Mouse (Mus musculus) cerebellum, adult 2 months (tissue): ENCODE measurements around the gene Hist1h1e. TPM values are rescaled to one million over a fixed set of nuclear protein-coding genes. Genes with fewer than 3 reads are reported as not detected.
"Not testable (repeated sequence)": the region's sequence is repeated elsewhere in the genome, so short reads cannot be mapped to it uniquely, and the experiment has no call there.

Experiments
- DNase-seq, 2 experiments: peaks; one replicate each; pipeline ENCODE4 v3.0.0; 2021
- H3K27ac ChIP-seq: fragments of 200-500 bp; 2 replicates; pipeline ENCODE4 v1.5.1; 2012; ENCODE audit warnings: low read length, control low read depth, inconsistent platforms; ENCODE audit not compliant: insufficient read depth
- H3K27me3 ChIP-seq: fragments of 200-500 bp; 2 replicates; pipeline ENCODE4 v1.6.1; 2012; ENCODE audit warnings: inconsistent platforms, mild to moderate bottlenecking, low read length, moderate library complexity; ENCODE audit not compliant: control insufficient read depth, insufficient read depth
- H3K4me1 ChIP-seq: fragments of 200-500 bp; 2 replicates; pipeline ENCODE4 v1.6.1; 2011; ENCODE audit warnings: low read length; ENCODE audit not compliant: control insufficient read depth, insufficient read depth
- H3K4me3 ChIP-seq: fragments of 200-500 bp; replicated peaks from 2 replicates; pipeline ENCODE3; 2011; ENCODE audit warnings: mild to moderate bottlenecking, low read depth, low read length, control low read depth; ENCODE audit not compliant: insufficient read depth
- CTCF ChIP-seq: fragments of 200-500 bp; IDR thresholded peaks from 2 replicates; pipeline ENCODE4 v1.5.1; 2011; ENCODE audit warnings: low read depth, mild to moderate bottlenecking, control low read depth, low read length, moderate library complexity, borderline replicate concordance; ENCODE audit not compliant: insufficient read depth
- POLR2A ChIP-seq: fragments of 200-500 bp; IDR thresholded peaks from 2 replicates; pipeline ENCODE4 v1.6.1; 2011; ENCODE audit warnings: low read length, control low read depth, borderline replicate concordance; ENCODE audit not compliant: insufficient read depth
- WGBS: fragments of 180-500 bp; shearing (Covaris S2); methylation state at CpG from one replicate; pipeline ENCODE4 v1.1.7; 2018; 5-methylcytosine and 5-hydroxymethylcytosine counted together
- polyA plus RNA-seq: library from polyadenylated mRNA; depleted of rRNA; stranded (reverse); fragments of >200 nt; gene quantifications from 2 replicates; pipeline ENCODE4 v1.2.3, GENCODE M21; 2012

Gene Hist1h1e
- polyA plus RNA-seq, 1 experiment, result 4.1 TPM

GRCm38 (mm10) chr13:23597957-23598356 is 24.4 kb downstream of the Hist1h1e start:
- WGBS, result 9% methylated on average over 9 of the region's 9 CpGs
- Histone ChIP-seq H3K27ac (no peak overlapping the region), H3K27me3 (no peaks in the 10 kb centered on the region), H3K4me3 (no peak overlapping the region), H3K4me1 (peaks cover 1% of the 10 kb centered on the region; the same call in 1 of the 2 replicates)
- DNase-seq, result peak; percentile 69 to 77
- TF ChIP-seq POLR2A, result no peak
- peak; percentile 69 for TF ChIP-seq CTCF

DNA sequence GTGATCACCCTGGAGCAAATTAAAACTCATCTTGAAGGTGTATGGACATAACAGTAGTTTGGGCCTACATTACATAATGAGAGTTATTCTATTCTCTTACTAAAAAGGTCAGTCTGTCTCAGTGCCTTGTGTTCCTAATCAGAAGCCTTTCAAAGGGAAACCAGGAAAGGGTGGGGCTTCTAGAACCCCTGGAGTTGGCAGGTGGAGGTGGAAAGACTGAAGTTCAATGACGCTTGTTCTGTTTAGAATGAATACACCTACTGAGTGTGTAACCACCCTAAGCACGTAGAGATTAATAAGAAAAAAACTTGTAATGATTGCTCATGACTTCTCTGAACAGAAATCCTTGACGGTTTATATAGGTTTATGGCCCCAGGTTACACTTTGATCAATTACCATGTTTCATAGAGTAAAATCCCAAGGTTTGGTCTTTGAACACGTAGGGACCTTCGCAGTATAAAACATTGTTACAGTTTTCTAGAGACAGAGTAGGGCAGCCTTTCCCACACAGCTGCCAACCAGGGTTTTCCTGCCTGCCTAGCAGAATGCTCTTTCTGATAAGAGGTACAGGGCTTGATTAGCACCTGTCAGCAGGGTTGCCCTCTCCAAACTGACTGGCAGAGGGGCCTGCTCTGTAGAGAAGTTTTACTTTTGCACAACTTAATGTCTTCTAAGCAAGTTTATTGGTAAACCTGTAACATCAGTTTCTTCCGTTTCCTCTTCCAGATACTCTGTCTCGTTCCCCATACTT is 26.6 kb downstream of the Hist1h1e start:
- 94% methylated on average over 7 of the region's 7 CpGs for WGBS
- no peaks in the 10 kb centered on the region for H3K27me3 ChIP-seq
- H3K4me1 ChIP-seq, result peaks cover 2% of the 10 kb centered on the region; the same call in 1 of the 2 replicates
- no peak for DNase-seq
- no peak overlapping the region for H3K27ac ChIP-seq
- no peak overlapping the region for H3K4me3 ChIP-seq
- TF ChIP-seq CTCF (no peak), POLR2A (no peak)

GRCm38 (mm10) chr13:23595185-23595584 is 27.2 kb downstream of the Hist1h1e start:
- Histone ChIP-seq H3K4me3 (no peak overlapping the region), H3K27ac (no peak overlapping the region), H3K4me1 (peaks cover 2% of the 10 kb centered on the region; the same call in 1 of the 2 replicates), H3K27me3 (no peaks in the 10 kb centered on the region)
- no peak for DNase-seq
- TF ChIP-seq POLR2A, result no peak
- TF ChIP-seq CTCF, result no peak
- WGBS, result 86% methylated on average over 2 of the region's 2 CpGs

- no peaks in the 10 kb centered on the region for H3K27me3 ChIP-seq
- no peak overlapping the region for H3K27ac ChIP-seq
- no peak for DNase-seq
- H3K4me1 ChIP-seq, result peaks cover 2% of the 10 kb centered on the region; the same call in 1 of the 2 replicates
- H3K4me3 ChIP-seq, result no peak overlapping the region
- no peak for TF ChIP-seq CTCF
- no peak for TF ChIP-seq POLR2A
- 65% methylated on average over 5 of the region's 5 CpGs for WGBS
Observed at GRCm38 (mm10) chr13:23593051-23593770, 29.1 kb downstream of the Hist1h1e start.

DNA sequence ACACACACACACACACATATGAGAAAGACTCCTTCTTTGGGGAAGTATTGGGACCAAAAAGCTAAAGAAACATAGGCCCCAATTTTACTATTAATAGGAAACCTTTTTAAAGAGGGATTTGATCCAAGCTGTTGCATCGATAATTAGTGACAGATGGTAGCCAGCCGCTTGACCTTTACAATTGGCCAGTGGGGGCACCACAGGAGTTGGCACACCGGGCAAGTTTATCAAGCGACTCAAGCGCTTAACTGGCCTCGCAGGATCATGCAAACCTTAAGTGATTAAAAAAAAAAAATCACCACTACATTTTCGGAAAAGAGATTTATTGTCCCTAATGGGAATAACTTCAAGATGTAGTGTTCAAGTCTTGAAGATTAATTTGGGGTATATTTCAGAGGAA is 29.7 kb downstream of the Hist1h1e start:
- Histone ChIP-seq H3K27ac (no peak overlapping the region), H3K4me1 (peaks cover 2% of the 10 kb centered on the region; the same call in 1 of the 2 replicates), H3K4me3 (no peak overlapping the region), H3K27me3 (no peaks in the 10 kb centered on the region)
- WGBS, result 13% methylated on average over 7 of the region's 7 CpGs
- DNase-seq, result peak; percentile 69 to 79
- TF ChIP-seq CTCF, result no peak
- TF ChIP-seq POLR2A, result no peak

GRCm38 (mm10) chr13:23591886-23592285 is 30.5 kb downstream of the Hist1h1e start:
- not testable (repeated sequence) for H3K4me3 ChIP-seq, H3K27me3 ChIP-seq, DNase-seq, H3K4me1 ChIP-seq, H3K27ac ChIP-seq
- 88% methylated on average over 7 of the region's 7 CpGs for WGBS

- H3K4me3 ChIP-seq, result no peak overlapping the region
- peaks cover 2% of the 10 kb centered on the region; the same call in 1 of the 2 replicates for H3K4me1 ChIP-seq
- DNase-seq, result no peak
- no peak overlapping the region for H3K27ac ChIP-seq
- TF ChIP-seq POLR2A, result no peak
- TF ChIP-seq CTCF, result no peak
- 97% methylated on average over 7 of the region's 7 CpGs for WGBS
- H3K27me3 ChIP-seq, result no peaks in the 10 kb centered on the region
Observed at GRCm38 (mm10) chr13:23591206-23591605, 31.2 kb downstream of the Hist1h1e start.

DNA sequence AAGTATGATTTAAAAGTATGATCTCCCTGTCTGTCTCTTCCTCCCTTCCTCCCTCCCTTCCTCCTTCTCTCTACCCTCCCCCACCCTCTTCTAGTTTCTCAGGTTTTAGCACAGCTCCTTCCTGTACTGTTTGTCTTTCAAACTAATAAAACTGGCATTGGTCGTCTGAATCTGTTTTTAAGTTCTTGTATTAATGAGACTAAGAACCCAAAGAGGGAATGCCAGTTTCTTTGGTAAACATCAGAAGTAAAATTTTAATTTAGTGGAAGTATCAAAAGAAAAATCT is 35.5 kb downstream of the Hist1h1e start:
- Histone ChIP-seq H3K27me3 (no peaks in the 10 kb centered on the region), H3K4me1 (no peaks in the 10 kb centered on the region), H3K27ac (no peak overlapping the region), H3K4me3 (no peak overlapping the region)
- DNase-seq, result no peak
- TF ChIP-seq POLR2A (no peak), CTCF (no peak)
- 14% methylated on average over 1 of the region's 1 CpGs for WGBS
